Mouse (Mus musculus) lung, postnatal 0 days (tissue): ENCODE data around the gene Hltf.

Source experiments
- CTCF ChIP-seq: IDR thresholded peaks from 2 replicates; pipeline ENCODE4 v1.5.1; 2016; ENCODE audit warnings: antibody characterized with exemption, mild to moderate bottlenecking
- EP300 ChIP-seq: IDR thresholded peaks from 2 replicates; pipeline ENCODE4 v1.6.1; 2016; ENCODE audit warnings: antibody characterized with exemption, mild to moderate bottlenecking, control low read depth

DNA sequence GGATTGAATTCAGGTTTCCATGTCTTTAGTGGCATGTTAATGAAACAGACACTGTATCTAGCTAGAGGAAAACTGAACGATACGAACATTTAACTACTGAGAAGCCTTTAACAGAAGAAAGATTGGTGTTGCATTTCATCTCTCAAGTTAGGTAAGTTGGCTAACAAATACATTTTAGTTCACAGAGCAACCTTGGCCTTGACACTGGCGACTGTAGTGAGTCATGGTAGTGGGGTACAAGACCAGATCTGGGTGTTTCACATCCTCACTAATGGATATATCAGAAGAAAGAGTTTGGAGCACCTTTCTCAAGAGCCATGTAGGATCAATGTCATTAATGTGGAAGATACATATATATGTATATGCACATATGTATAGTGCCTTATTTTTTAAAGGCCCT is 94.0 kb downstream of the Hltf start:
- TF ChIP-seq CTCF (no peak), EP300 (no peak)
